Mouse (Mus musculus): ENCODE measurements around the gene Nacad. TPM values are rescaled to one million over a fixed set of nuclear protein-coding genes. Genes with fewer than 3 reads are reported as not detected.
"Not testable (repeated sequence)": the region's sequence is repeated elsewhere in the genome, so short reads cannot be mapped to it uniquely, and the experiment has no call there.

The Nacad gene
- total and polyA plus RNA-seq, 3 experiments: 0.13 to 0.34 TPM; not detected in 1

GRCm38 (mm10) chr11:6652978-6653377 lies 47.1 kb upstream of the Nacad start:
- Histone ChIP-seq H3K27me3 (replicated peaks) (peaks cover 68% of the 10 kb centered on the region), H3K4me1 (ENCODE audit: control insufficient read depth in 1 of 2, insufficient read depth in 2 of 2) (peaks cover 0 to 10% of the 10 kb centered on the region in 2 experiments; a peak in 3 of 4 replicates)
- H3K4me3 ChIP-seq (replicated peaks in 1 of 3; ENCODE audit: low read depth in 2 of 3, low read length in 2 of 3, poor library complexity in 1 of 3); H3K36me3 ChIP-seq (replicated peaks in 1 of 2; ENCODE audit: control insufficient read depth in 1 of 2, insufficient read depth in 1 of 2, low read length in 1 of 2); H3K9me3 ChIP-seq (replicated peaks; ENCODE audit: low read length); H3K4me2 ChIP-seq (ENCODE audit: insufficient read depth, low read depth, poor library complexity, severe bottlenecking); H3K27ac ChIP-seq (ENCODE audit: insufficient read depth, low read depth); H3K79me2 ChIP-seq (replicated peaks; ENCODE audit: control insufficient read depth, extremely low read depth, insufficient read depth, poor library complexity, severe bottlenecking); H3K9ac ChIP-seq (ENCODE audit: insufficient read depth, low read depth); dilution Hi-C loops (cut with MboI; ENCODE audit: extremely low pct_ligation_motif_present, extremely low pct_unique_long_range_greater_than_20kb, low sequenced_read_pairs): not testable (repeated sequence)
- TF ChIP-seq CTCF (conservative IDR thresholded peaks at IDR 0.05 in 1 of 2, IDR thresholded peaks at IDR 0.05 in 1 of 2; ENCODE audit: low read depth in 2 of 2, low read length in 2 of 2): peak; percentile 47 to 57; a peak in 3 of 4 replicates
- peak; percentile 28 for TF ChIP-seq RAD21 (IDR thresholded peaks at IDR 0.05; ENCODE audit: low read depth, low read length)
- in situ Hi-C loops (cut with MboI; ENCODE audit: low pct_ligation_motif_present, low pct_unique_long_range_greater_than_20kb, low sequenced_read_pairs): loop anchor here (10.0 to 25.0 kb wide), 2 partner anchors 112 to 509 kb away; no protein-coding TSS in a partner anchor
- peak; percentile 41 for DNase-seq (ENCODE audit: extremely low read depth)

- dilution Hi-C loops (cut with MboI; ENCODE audit: extremely low pct_ligation_motif_present, extremely low pct_unique_long_range_greater_than_20kb, low sequenced_read_pairs): no loop called here
- TF ChIP-seq TCF12 (IDR thresholded peaks at IDR 0.05; ENCODE audit: low read depth, low read length) (peak; percentile 76), MAZ (IDR thresholded peaks at IDR 0.05; ENCODE audit: low read depth, low read length) (no peak)
- in situ Hi-C loops (cut with MboI; ENCODE audit: low pct_ligation_motif_present, low pct_unique_long_range_greater_than_20kb, low sequenced_read_pairs): loop anchor here (10.0 to 25.0 kb wide), 2 partner anchors 114 to 512 kb away; no protein-coding TSS in a partner anchor
Observed at GRCm38 (mm10) chr11:6650519-6650918, 44.7 kb upstream of the Nacad start.

GRCm38 (mm10) chr11:6647831-6648724 lies 42.2 kb upstream of the Nacad start:
- TF ChIP-seq MAX (IDR thresholded peaks at IDR 0.05; ENCODE audit: low read length): no peak
- TF ChIP-seq CTCF (conservative IDR thresholded peaks at IDR 0.05 in 1 of 2, IDR thresholded peaks at IDR 0.05 in 1 of 2; ENCODE audit: low read depth in 2 of 2, low read length in 2 of 2): peak in 1 of 2 experiments; percentile 64; a peak in 2 of 4 replicates
- TF ChIP-seq NELFE (IDR thresholded peaks at IDR 0.05; ENCODE audit: low read depth, low read length): no peak
- TF ChIP-seq SMC3 (IDR thresholded peaks at IDR 0.05; ENCODE audit: low read depth, low read length): peak; percentile 27; the same call in 1 of the 2 replicates
- TF ChIP-seq ELF1 (IDR thresholded peaks at IDR 0.05; ENCODE audit: low read depth, low read length): no peak
- no peak for TF ChIP-seq USF2 (conservative IDR thresholded peaks at IDR 0.05; ENCODE audit: low read depth, low read length)
- TF ChIP-seq RAD21 (IDR thresholded peaks at IDR 0.05; ENCODE audit: low read depth, low read length): peak; percentile 38
- no peak for TF ChIP-seq ZKSCAN1 (IDR thresholded peaks at IDR 0.05; ENCODE audit: borderline replicate concordance, low read depth, low read length)
- TF ChIP-seq ZNF384 (IDR thresholded peaks at IDR 0.05; ENCODE audit: low read depth, low read length): peak; percentile 77
- no peak overlapping the region for H3K4me2 ChIP-seq (ENCODE audit: insufficient read depth, low read depth, poor library complexity, severe bottlenecking)
- H3K4me3 ChIP-seq (replicated peaks in 1 of 3; ENCODE audit: low read depth in 2 of 3, low read length in 2 of 3, poor library complexity in 1 of 3): no peak overlapping the region
- no peaks in the 10 kb centered on the region for H3K9me3 ChIP-seq (replicated peaks; ENCODE audit: low read length)
- dilution Hi-C loops (cut with MboI; ENCODE audit: extremely low pct_ligation_motif_present, extremely low pct_unique_long_range_greater_than_20kb, low sequenced_read_pairs): no loop called here
- H3K36me3 ChIP-seq (replicated peaks in 1 of 2; ENCODE audit: control insufficient read depth in 1 of 2, insufficient read depth in 1 of 2, low read length in 1 of 2): no peaks in the 10 kb centered on the region
- peaks cover 0 to 14% of the 10 kb centered on the region in 2 experiments; a peak in 3 of 4 replicates for H3K4me1 ChIP-seq (ENCODE audit: control insufficient read depth in 1 of 2, insufficient read depth in 2 of 2)
- H3K9ac ChIP-seq (ENCODE audit: insufficient read depth, low read depth): no peak overlapping the region
- H3K27me3 ChIP-seq (replicated peaks): peaks cover 40% of the 10 kb centered on the region
- H3K79me2 ChIP-seq (replicated peaks; ENCODE audit: control insufficient read depth, extremely low read depth, insufficient read depth, poor library complexity, severe bottlenecking): no peaks in the 10 kb centered on the region
- DNase-seq (ENCODE audit: extremely low read depth): no peak
- H3K27ac ChIP-seq (ENCODE audit: insufficient read depth, low read depth): no peak overlapping the region
- in situ Hi-C loops (cut with MboI; ENCODE audit: low pct_ligation_motif_present, low pct_unique_long_range_greater_than_20kb, low sequenced_read_pairs): no loop called here

More at GRCm38 (mm10) chr11:6650519-6650918, 44.7 kb upstream of the Nacad start:
- H3K9ac ChIP-seq (ENCODE audit: insufficient read depth, low read depth): no peak overlapping the region
- no peaks in the 10 kb centered on the region for H3K36me3 ChIP-seq (replicated peaks in 1 of 2; ENCODE audit: control insufficient read depth in 1 of 2, insufficient read depth in 1 of 2, low read length in 1 of 2)
- H3K4me2 ChIP-seq (ENCODE audit: insufficient read depth, low read depth, poor library complexity, severe bottlenecking): no peak overlapping the region
- peaks cover 0 to 14% of the 10 kb centered on the region in 2 experiments; a peak in 3 of 4 replicates for H3K4me1 ChIP-seq (ENCODE audit: control insufficient read depth in 1 of 2, insufficient read depth in 2 of 2)
- no peaks in the 10 kb centered on the region for H3K9me3 ChIP-seq (replicated peaks; ENCODE audit: low read length)
- peaks cover 43% of the 10 kb centered on the region for H3K27me3 ChIP-seq (replicated peaks)
- H3K4me3 ChIP-seq (replicated peaks in 1 of 3; ENCODE audit: low read depth in 2 of 3, low read length in 2 of 3, poor library complexity in 1 of 3): no peak overlapping the region
- no peaks in the 10 kb centered on the region for H3K79me2 ChIP-seq (replicated peaks; ENCODE audit: control insufficient read depth, extremely low read depth, insufficient read depth, poor library complexity, severe bottlenecking)
- no peak overlapping the region for H3K27ac ChIP-seq (ENCODE audit: insufficient read depth, low read depth)
- DNase-seq (ENCODE audit: extremely low read depth): peak; percentile 34
